Mouse (Mus musculus): ENCODE measurements around the gene Sun3. TPM values are rescaled to one million over a fixed set of nuclear protein-coding genes. Genes with fewer than 3 reads are reported as not detected.

Gene Sun3
- polyA plus RNA-seq (2016; fragmentation: Nextera tagmentation; extraction: Ambion mirVana), result 0.17 TPM in 1 of 2 replicates, not detected in the other

GRCm38 (mm10) chr11:9048703-9049060 lies at the start of gene Sun3:
Gene Sun3 (minus strand): TSS chr11:9048991.
- Histone ChIP-seq H3K9me3 (no peaks in the 10 kb centered on the region), H3K4me3 (peak within 1 kb of the TSS; percentile 65), H3K4me1 (peaks cover 15% of the 10 kb centered on the region), H3K27ac (0 out of 2 replicates have a peak within 1 kb of the TSS, but pooled peaks have one; percentile 7), H3K36me3 (replicated peaks) (no peaks in the 10 kb centered on the region), H3K27me3 (ENCODE audit: poor library complexity, severe bottlenecking) (peaks cover 27% of the 10 kb centered on the region)
- WGBS, result 2% methylated on average over 18 of the region's 18 CpGs
- no peak for DNase-seq (ENCODE audit: extremely low spot score, low spot score)

GRCm38 (mm10) chr11:9076444-9076843 lies 27.7 kb upstream of the Sun3 start:
- no peaks in the 10 kb centered on the region for H3K4me1 ChIP-seq
- H3K9me3 ChIP-seq, result no peaks in the 10 kb centered on the region
- no peak overlapping the region for H3K27ac ChIP-seq
- no peaks in the 10 kb centered on the region for H3K36me3 ChIP-seq (replicated peaks)
- no peak overlapping the region for H3K4me3 ChIP-seq
- DNase-seq (ENCODE audit: extremely low spot score, low spot score), result no peak
- H3K27me3 ChIP-seq (ENCODE audit: poor library complexity, severe bottlenecking), result no peaks in the 10 kb centered on the region
- WGBS, result 91% methylated on average over 3 of the region's 3 CpGs

- no peak overlapping the region for H3K27ac ChIP-seq
- H3K27me3 ChIP-seq (ENCODE audit: poor library complexity, severe bottlenecking), result no peaks in the 10 kb centered on the region
- H3K9me3 ChIP-seq, result no peaks in the 10 kb centered on the region
- no peak for DNase-seq (ENCODE audit: extremely low spot score, low spot score)
- WGBS, result 80% methylated on average over 5 of the region's 5 CpGs
- no peak overlapping the region for H3K4me3 ChIP-seq
- H3K4me1 ChIP-seq, result no peaks in the 10 kb centered on the region
- no peaks in the 10 kb centered on the region for H3K36me3 ChIP-seq (replicated peaks)
Observed at GRCm38 (mm10) chr11:9060484-9060883, 11.7 kb upstream of the Sun3 start.

- H3K9me3 ChIP-seq, result no peaks in the 10 kb centered on the region
- no peaks in the 10 kb centered on the region for H3K27me3 ChIP-seq (ENCODE audit: poor library complexity, severe bottlenecking)
- no peaks in the 10 kb centered on the region for H3K4me1 ChIP-seq
- no peak overlapping the region for H3K4me3 ChIP-seq
- WGBS, result 70% methylated on average over 1 of the region's 1 CpGs
- no peak overlapping the region for H3K27ac ChIP-seq
- no peaks in the 10 kb centered on the region for H3K36me3 ChIP-seq (replicated peaks)
- no peak for DNase-seq (ENCODE audit: extremely low spot score, low spot score)
Observed at GRCm38 (mm10) chr11:9060029-9060428, 11.2 kb upstream of the Sun3 start.

- Histone ChIP-seq H3K27ac (no peak overlapping the region), H3K9me3 (no peaks in the 10 kb centered on the region), H3K4me1 (no peaks in the 10 kb centered on the region), H3K4me3 (no peak overlapping the region), H3K36me3 (replicated peaks) (no peaks in the 10 kb centered on the region), H3K27me3 (ENCODE audit: poor library complexity, severe bottlenecking) (no peaks in the 10 kb centered on the region)
- 94% methylated on average over 4 of the region's 4 CpGs for WGBS
- DNase-seq (ENCODE audit: extremely low spot score, low spot score), result no peak
Observed at GRCm38 (mm10) chr11:9057711-9058110, 8.9 kb upstream of the Sun3 start.

- Histone ChIP-seq H3K9me3 (no peaks in the 10 kb centered on the region), H3K4me1 (no peaks in the 10 kb centered on the region), H3K4me3 (no peak overlapping the region), H3K27me3 (ENCODE audit: poor library complexity, severe bottlenecking) (no peaks in the 10 kb centered on the region), H3K36me3 (replicated peaks) (no peaks in the 10 kb centered on the region), H3K27ac (no peak overlapping the region)
- 78% methylated on average over 2 of the region's 2 CpGs for WGBS
- DNase-seq (ENCODE audit: extremely low spot score, low spot score), result no peak
Observed at GRCm38 (mm10) chr11:9056937-9057336, 8.1 kb upstream of the Sun3 start.

GRCm38 (mm10) chr11:9051895-9052294 lies 3.1 kb upstream of the Sun3 start:
- H3K4me3 ChIP-seq, result no peak overlapping the region
- DNase-seq (ENCODE audit: extremely low spot score, low spot score), result no peak
- 79% methylated on average over 2 of the region's 2 CpGs for WGBS
- H3K9me3 ChIP-seq, result no peaks in the 10 kb centered on the region
- H3K4me1 ChIP-seq, result peaks cover 15% of the 10 kb centered on the region
- no peaks in the 10 kb centered on the region for H3K36me3 ChIP-seq (replicated peaks)
- H3K27me3 ChIP-seq (ENCODE audit: poor library complexity, severe bottlenecking), result peaks cover 27% of the 10 kb centered on the region
- H3K27ac ChIP-seq, result no peak overlapping the region

- Histone ChIP-seq H3K27ac (no peak overlapping the region), H3K27me3 (ENCODE audit: poor library complexity, severe bottlenecking) (peaks cover 27% of the 10 kb centered on the region), H3K4me1 (peaks cover 15% of the 10 kb centered on the region), H3K36me3 (replicated peaks) (no peaks in the 10 kb centered on the region), H3K9me3 (no peaks in the 10 kb centered on the region), H3K4me3 (no peak overlapping the region)
- no peak for DNase-seq (ENCODE audit: extremely low spot score, low spot score)
- 90% methylated on average over 4 of the region's 4 CpGs for WGBS
Observed at GRCm38 (mm10) chr11:9050241-9050640, 1.4 kb upstream of the Sun3 start.

GRCm38 (mm10) chr11:9048011-9048702 lies 634 bp downstream of the Sun3 start, which contains the start of gene Gm11992:
Gene Gm11992 (plus strand): TSS chr11:9048594.
- peaks cover 15% of the 10 kb centered on the region for H3K4me1 ChIP-seq
- no peaks in the 10 kb centered on the region for H3K36me3 ChIP-seq (replicated peaks)
- no peaks in the 10 kb centered on the region for H3K9me3 ChIP-seq
- H3K4me3 ChIP-seq, result peak within 1 kb of the TSS; percentile 65
- peaks cover 27% of the 10 kb centered on the region for H3K27me3 ChIP-seq (ENCODE audit: poor library complexity, severe bottlenecking)
- peak; percentile 88 for DNase-seq (ENCODE audit: extremely low spot score, low spot score)
- WGBS, result 5% methylated on average over 21 of the region's 21 CpGs
- 0 out of 2 replicates have a peak within 1 kb of the TSS, but pooled peaks have one; percentile 7 for H3K27ac ChIP-seq

GRCm38 (mm10) chr11:9047044-9047443 lies 1.7 kb downstream of the Sun3 start:
- no peak for DNase-seq (ENCODE audit: extremely low spot score, low spot score)
- peaks cover 15% of the 10 kb centered on the region for H3K4me1 ChIP-seq
- no peak overlapping the region for H3K27ac ChIP-seq
- H3K27me3 ChIP-seq (ENCODE audit: poor library complexity, severe bottlenecking), result peaks cover 27% of the 10 kb centered on the region
- H3K4me3 ChIP-seq, result no peak overlapping the region
- no peaks in the 10 kb centered on the region for H3K9me3 ChIP-seq
- H3K36me3 ChIP-seq (replicated peaks), result no peaks in the 10 kb centered on the region
- WGBS, result 90% methylated on average over 5 of the region's 5 CpGs

GRCm38 (mm10) chr11:9046546-9046945 lies 2.2 kb downstream of the Sun3 start:
- H3K27me3 ChIP-seq (ENCODE audit: poor library complexity, severe bottlenecking), result peaks cover 27% of the 10 kb centered on the region
- 91% methylated on average over 2 of the region's 2 CpGs for WGBS

GRCm38 (mm10) chr11:9031530-9031929 lies 17.3 kb downstream of the Sun3 start:
- Histone ChIP-seq H3K4me1 (no peaks in the 10 kb centered on the region), H3K4me3 (no peak overlapping the region), H3K27ac (no peak overlapping the region), H3K9me3 (no peaks in the 10 kb centered on the region), H3K27me3 (ENCODE audit: poor library complexity, severe bottlenecking) (no peaks in the 10 kb centered on the region), H3K36me3 (replicated peaks) (no peaks in the 10 kb centered on the region)
- no peak for DNase-seq (ENCODE audit: extremely low spot score, low spot score)
- WGBS, result 93% methylated on average over 2 of the region's 2 CpGs

More at GRCm38 (mm10) chr11:9046546-9046945, 2.2 kb downstream of the Sun3 start:
- no peak for DNase-seq (ENCODE audit: extremely low spot score, low spot score)
- Histone ChIP-seq H3K9me3 (no peaks in the 10 kb centered on the region), H3K27ac (no peak overlapping the region), H3K4me1 (peaks cover 15% of the 10 kb centered on the region), H3K36me3 (replicated peaks) (no peaks in the 10 kb centered on the region), H3K4me3 (no peak overlapping the region)

GRCm38 (mm10) chr11:9025211-9025610 lies 23.6 kb downstream of the Sun3 start:
- H3K27ac ChIP-seq, result no peak overlapping the region
- H3K27me3 ChIP-seq (ENCODE audit: poor library complexity, severe bottlenecking), result no peaks in the 10 kb centered on the region
- DNase-seq (ENCODE audit: extremely low spot score, low spot score), result no peak
- WGBS, result 84% methylated on average over 3 of the region's 3 CpGs
- H3K4me1 ChIP-seq, result no peaks in the 10 kb centered on the region
- H3K9me3 ChIP-seq, result no peaks in the 10 kb centered on the region
- H3K36me3 ChIP-seq (replicated peaks), result no peaks in the 10 kb centered on the region
- no peak overlapping the region for H3K4me3 ChIP-seq

Data from forebrain, embryonic 10.5 days (tissue).